Mouse (Mus musculus) cerebellum, adult 2 months (tissue): Measurements from ENCODE around the gene 2210408I21Rik. TPM values are rescaled to one million over a fixed set of nuclear protein-coding genes. Genes with fewer than 3 reads are reported as not detected.
"Not testable (repeated sequence)": the region's sequence is repeated elsewhere in the genome, so short reads cannot be mapped to it uniquely, and the experiment has no call there.

Experiments
- DNase-seq, 2 experiments: peaks; one replicate each; pipeline ENCODE4 v3.0.0; 2021
- H3K27ac ChIP-seq: fragments of 200-500 bp; 2 replicates; pipeline ENCODE4 v1.5.1; 2012; ENCODE audit warnings: low read length, control low read depth, inconsistent platforms; ENCODE audit not compliant: insufficient read depth
- H3K27me3 ChIP-seq: fragments of 200-500 bp; 2 replicates; pipeline ENCODE4 v1.6.1; 2012; ENCODE audit warnings: inconsistent platforms, mild to moderate bottlenecking, low read length, moderate library complexity; ENCODE audit not compliant: control insufficient read depth, insufficient read depth
- H3K4me1 ChIP-seq: fragments of 200-500 bp; 2 replicates; pipeline ENCODE4 v1.6.1; 2011; ENCODE audit warnings: low read length; ENCODE audit not compliant: control insufficient read depth, insufficient read depth
- H3K4me3 ChIP-seq: fragments of 200-500 bp; replicated peaks from 2 replicates; pipeline ENCODE3; 2011; ENCODE audit warnings: mild to moderate bottlenecking, low read depth, low read length, control low read depth; ENCODE audit not compliant: insufficient read depth
- CTCF ChIP-seq: fragments of 200-500 bp; IDR thresholded peaks from 2 replicates; pipeline ENCODE4 v1.5.1; 2011; ENCODE audit warnings: low read depth, mild to moderate bottlenecking, control low read depth, low read length, moderate library complexity, borderline replicate concordance; ENCODE audit not compliant: insufficient read depth
- POLR2A ChIP-seq: fragments of 200-500 bp; IDR thresholded peaks from 2 replicates; pipeline ENCODE4 v1.6.1; 2011; ENCODE audit warnings: low read length, control low read depth, borderline replicate concordance; ENCODE audit not compliant: insufficient read depth
- WGBS: fragments of 180-500 bp; shearing (Covaris S2); methylation state at CpG from one replicate; pipeline ENCODE4 v1.1.7; 2018; 5-methylcytosine and 5-hydroxymethylcytosine counted together
- polyA plus RNA-seq: library from polyadenylated mRNA; depleted of rRNA; stranded (reverse); fragments of >200 nt; gene quantifications from 2 replicates; pipeline ENCODE4 v1.2.3, GENCODE M21; 2012; rRNA removed

2210408I21Rik gene
- 3.7 and 5.4 TPM in 2 replicates for polyA plus RNA-seq

DNA sequence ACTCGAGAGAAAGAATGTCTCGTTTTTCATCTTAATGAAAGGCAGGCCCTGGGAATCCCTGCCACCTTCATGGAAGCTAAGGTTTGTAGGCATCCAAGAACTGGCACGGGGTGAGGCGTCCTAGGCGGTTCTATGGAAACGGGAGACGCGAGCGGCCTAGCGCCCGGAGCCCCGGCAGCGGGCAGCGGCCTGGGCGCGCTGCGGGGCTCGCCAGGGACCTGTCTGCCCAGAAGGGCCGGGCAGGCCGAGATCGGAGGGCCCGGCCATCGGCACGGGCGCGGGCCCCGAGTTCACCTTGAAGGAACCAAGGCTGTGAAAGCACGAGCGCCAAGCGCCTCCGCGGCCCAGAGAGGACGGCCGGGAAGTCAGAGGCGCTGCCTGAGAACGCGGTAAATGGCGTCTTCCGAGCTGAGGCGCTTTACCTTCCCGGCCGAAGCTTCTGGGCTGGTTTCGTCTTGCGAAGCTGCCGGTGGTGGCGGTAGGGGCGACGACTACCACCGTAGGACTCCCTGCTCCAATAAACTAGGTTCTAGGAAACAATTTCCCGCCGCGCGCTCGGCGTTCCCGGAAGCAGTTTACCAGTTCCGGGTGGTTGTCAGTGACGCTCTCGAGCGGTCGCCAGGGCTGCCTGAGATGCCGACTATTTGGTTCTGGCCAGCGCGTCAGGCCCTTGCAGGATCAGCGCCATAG, at the start of gene 2210408I21Rik, which contains the start of gene Slf1:
2210408I21Rik (plus strand) TSS at position 610 of the 690 bp plus-strand sequence.
Slf1 (minus strand) TSS at position 543 of the 690 bp plus-strand sequence.
- WGBS: under 1% methylated on average over 65 of the region's 65 CpGs
- no peaks in the 10 kb centered on the region for H3K27me3 ChIP-seq
- DNase-seq: peak; percentile 88 to 89
- TF ChIP-seq CTCF (no peak), POLR2A (peak; percentile 44; the same call in 1 of the 2 replicates)
- H3K4me3 ChIP-seq: peak within 1 kb of the TSS; percentile 99
- H3K4me1 ChIP-seq: no peaks in the 10 kb centered on the region
- 0 out of 2 replicates have a peak within 1 kb of the TSS, but pooled peaks have one; percentile 31 for H3K27ac ChIP-seq

DNA sequence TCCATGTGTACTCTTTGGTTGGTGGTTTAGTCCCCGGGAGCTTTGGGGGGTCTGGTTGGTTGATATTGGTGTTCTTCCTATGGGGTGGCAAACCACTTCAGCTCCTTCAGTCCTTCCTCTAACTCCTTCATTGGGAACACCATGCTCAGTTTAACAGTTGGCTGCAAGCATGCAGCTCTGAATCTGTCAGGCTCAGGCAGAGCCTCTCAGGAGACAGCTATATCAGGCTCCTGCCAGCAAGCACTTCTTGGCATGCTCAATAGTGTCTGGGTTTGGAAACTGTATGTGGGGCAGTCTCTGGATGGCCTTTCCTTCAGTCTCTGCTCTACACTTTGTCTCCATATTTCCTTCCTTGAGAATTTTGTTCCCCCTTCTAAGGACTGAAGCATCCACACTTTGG, 42.5 kb upstream of the 2210408I21Rik start:
- H3K4me3 ChIP-seq, H3K27ac ChIP-seq, H3K27me3 ChIP-seq, H3K4me1 ChIP-seq: not testable (repeated sequence)
- WGBS: 89% methylated on average over 1 of the region's 1 CpGs
- peak; percentile 25 to 55 for DNase-seq

DNA sequence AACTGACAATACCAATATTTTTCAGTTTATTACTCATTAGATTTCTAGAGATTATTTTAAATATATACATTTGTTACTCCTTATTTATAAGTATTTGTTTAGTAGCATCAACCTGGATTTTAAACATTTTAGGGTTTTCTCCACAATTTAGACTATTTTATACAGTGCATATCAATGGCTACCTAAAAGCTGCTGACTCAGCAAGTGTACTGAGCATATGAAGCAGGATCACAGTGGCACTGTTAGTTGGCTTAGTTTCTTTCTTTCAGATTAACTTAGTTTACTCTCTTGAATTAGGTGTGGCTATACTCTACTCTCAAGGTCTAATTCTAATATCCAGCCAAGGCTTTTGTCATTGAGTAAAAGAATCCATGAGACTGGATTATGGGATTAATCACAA, 27.6 kb upstream of the 2210408I21Rik start:
- Histone ChIP-seq H3K27me3 (no peaks in the 10 kb centered on the region), H3K4me3 (no peak overlapping the region), H3K4me1 (no peaks in the 10 kb centered on the region), H3K27ac (no peak overlapping the region)
- DNase-seq: no peak
- TF ChIP-seq POLR2A (no peak), CTCF (no peak)

DNA sequence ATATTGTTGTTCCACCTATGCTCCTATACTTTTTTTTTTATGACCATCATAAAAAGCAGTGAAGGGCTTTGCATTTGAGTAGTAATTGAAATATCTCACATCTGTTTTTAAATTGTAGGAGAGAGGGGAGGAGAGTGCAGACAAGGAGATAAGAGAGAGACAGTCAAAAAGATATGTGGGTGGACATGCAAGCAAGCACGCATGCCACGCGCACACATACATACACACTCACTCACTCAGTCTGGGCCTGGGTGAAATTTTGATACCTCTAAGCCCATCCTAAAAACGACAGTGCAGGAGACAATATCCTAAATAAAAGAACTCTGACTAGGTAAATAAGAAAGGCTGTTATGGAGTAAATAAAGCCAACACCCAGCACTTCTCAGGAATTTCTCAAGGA, 16.6 kb upstream of the 2210408I21Rik start:
- 96% methylated on average over 4 of the region's 4 CpGs for WGBS
- DNase-seq: no peak
- TF ChIP-seq POLR2A (no peak), CTCF (no peak)
- H3K27ac ChIP-seq: no peak overlapping the region
- H3K4me3 ChIP-seq: no peak overlapping the region
- H3K4me1 ChIP-seq: no peaks in the 10 kb centered on the region
- no peaks in the 10 kb centered on the region for H3K27me3 ChIP-seq

DNA sequence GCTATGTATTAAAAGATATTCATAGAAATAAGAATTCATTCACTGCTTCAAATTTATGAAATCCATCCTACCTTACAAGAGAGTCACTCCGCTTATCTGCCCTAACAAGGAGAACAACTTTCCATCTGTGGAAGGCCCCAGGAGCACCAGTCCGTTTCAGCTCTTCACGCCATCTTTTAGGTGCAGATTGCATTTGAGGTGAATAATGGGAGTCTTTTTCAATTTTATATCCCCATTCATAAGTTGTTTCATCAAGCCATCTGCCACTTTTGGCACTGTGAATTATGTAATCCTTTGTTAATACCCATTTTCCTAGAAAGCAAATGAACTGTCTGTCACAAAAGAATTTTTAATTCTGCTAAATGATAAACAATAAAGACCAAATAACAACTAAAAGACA, 10.2 kb upstream of the 2210408I21Rik start:
- no peak overlapping the region for H3K4me3 ChIP-seq
- peak in 1 of 2 experiments; percentile 46 for DNase-seq
- 17% methylated on average over 3 of the region's 3 CpGs for WGBS
- no peaks in the 10 kb centered on the region for H3K4me1 ChIP-seq
- no peak overlapping the region for H3K27ac ChIP-seq
- no peaks in the 10 kb centered on the region for H3K27me3 ChIP-seq
- TF ChIP-seq CTCF (no peak), POLR2A (no peak)

DNA sequence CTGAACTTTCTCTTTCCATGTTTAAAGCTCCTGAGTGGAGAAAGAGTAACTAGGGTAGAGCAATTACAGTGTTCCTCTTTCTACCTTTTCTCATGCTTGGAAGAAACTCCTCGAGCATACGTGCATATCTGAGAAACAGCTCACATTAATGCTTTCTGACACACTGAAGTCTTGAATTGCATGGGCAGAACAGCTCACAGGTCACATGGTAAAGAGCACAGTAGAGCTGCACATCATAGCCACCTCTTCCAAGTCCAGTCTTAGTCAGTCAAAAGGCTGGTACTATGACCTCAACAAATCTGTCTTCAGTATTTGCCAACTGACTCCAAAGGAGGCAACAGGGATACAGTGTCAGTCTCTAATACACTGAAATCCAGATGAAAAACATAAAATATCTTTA, 7.1 kb upstream of the 2210408I21Rik start:
- H3K4me1 ChIP-seq: no peaks in the 10 kb centered on the region

DNA sequence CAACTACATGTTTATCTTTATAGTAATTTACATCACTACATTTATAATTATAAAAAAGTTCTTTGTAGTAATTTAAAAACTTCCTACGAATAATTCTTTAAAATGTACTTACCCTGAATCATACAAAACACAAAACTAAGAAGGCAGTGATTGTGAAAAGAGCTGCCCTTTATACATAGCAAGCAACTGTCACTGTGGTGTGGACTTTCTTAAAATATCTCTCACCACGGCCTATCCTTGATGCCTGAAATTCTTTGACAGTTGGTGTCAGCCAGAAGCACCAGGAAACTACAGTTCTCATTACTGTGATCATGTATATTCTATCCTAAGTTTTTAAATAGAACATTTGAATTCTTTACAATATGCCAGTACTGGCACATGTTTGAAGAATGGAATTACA, 4.2 kb upstream of the 2210408I21Rik start:
- no peaks in the 10 kb centered on the region for H3K4me1 ChIP-seq
- TF ChIP-seq CTCF: no peak
- no peak for TF ChIP-seq POLR2A
- no peak overlapping the region for H3K4me3 ChIP-seq
- H3K27ac ChIP-seq: no peak overlapping the region
- no peaks in the 10 kb centered on the region for H3K27me3 ChIP-seq
- no peak for DNase-seq
- WGBS: 50% methylated on average over 2 of the region's 2 CpGs

More for the DNA sequence above, 7.1 kb upstream of the 2210408I21Rik start:
- no peak for DNase-seq
- Histone ChIP-seq H3K27ac (no peak overlapping the region), H3K27me3 (no peaks in the 10 kb centered on the region), H3K4me3 (no peak overlapping the region)
- TF ChIP-seq CTCF (no peak), POLR2A (no peak)
- 50% methylated on average over 2 of the region's 2 CpGs for WGBS

DNA sequence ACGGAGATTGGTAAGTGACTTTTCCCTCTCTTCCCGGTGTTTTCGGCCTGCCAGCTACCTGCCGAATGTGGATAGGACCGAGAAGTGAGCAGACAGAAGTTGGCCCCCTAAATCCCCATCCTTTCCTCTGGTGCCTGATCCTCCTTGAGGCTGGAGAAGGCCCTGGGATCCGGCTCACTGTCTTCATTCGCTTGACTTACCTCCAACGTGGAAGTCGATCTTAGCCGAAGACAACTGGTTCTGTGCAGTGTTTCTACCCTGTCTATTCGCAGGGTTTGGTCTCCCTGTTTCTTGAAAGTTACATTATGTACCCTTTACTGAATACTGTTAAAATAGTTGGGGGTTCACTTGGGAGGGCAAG, 261 bp downstream of the 2210408I21Rik start:
- Histone ChIP-seq H3K4me3 (peak overlapping the region; percentile 99), H3K27ac (0 out of 2 replicates have a peak overlapping the region, but pooled peaks have one; percentile 31), H3K27me3 (no peaks in the 10 kb centered on the region), H3K4me1 (no peaks in the 10 kb centered on the region)
- 0% methylated on average over 11 of the region's 11 CpGs for WGBS
- no peak for TF ChIP-seq POLR2A
- TF ChIP-seq CTCF: no peak
- DNase-seq: no peak
